Mouse (Mus musculus): ENCODE data around the gene Gm525.

GRCm38 (mm10) chr11:89134211-89134610 lies 60.6 kb downstream of the Gm525 start:
- TF ChIP-seq POLR2A (IDR thresholded peaks at IDR 0.05; ENCODE audit: borderline replicate concordance, extremely low read depth, insufficient read depth, insufficient read length, poor library complexity, severe bottlenecking) = no peak
- TF ChIP-seq CTCF (IDR thresholded peaks at IDR 0.05; ENCODE audit: borderline replicate concordance, extremely low read depth, insufficient read depth, insufficient read length) = no peak
